Mouse (Mus musculus) lung, embryonic 16.5 days (tissue): Measurements from ENCODE around the gene Fgf12. TPM values are rescaled to one million over a fixed set of nuclear protein-coding genes. Genes with fewer than 3 reads are reported as not detected.
A peak's percentile ranks its signal among the peaks of the same experiment; 100 is the strongest.

Experiments
- microRNA counts: library from miRNA; unstranded; fragments of <30 nt; microRNA quantifications from one replicate; lab custom pipeline; 2016
- microRNA-seq: library from miRNA; unstranded; fragments of <30 nt; microRNA quantifications from one replicate; pipeline ENCODE4, GENCODE M21; 2016
- polyA plus RNA-seq: library from polyadenylated mRNA; unstranded; fragments of >200 nt; fragmentation: Nextera tagmentation; extraction: Ambion mirVana; gene quantifications from 2 replicates; pipeline ENCODE4 v1.2.1, GENCODE M21; 2015

Fgf12 gene
- polyA plus RNA-seq, 1 experiment from 2014 or later: 2.9 TPM

MicroRNAs encoded within 50 kb of the gene (microRNA counts, 519-probe panel; counts per million panel counts)
- microRNA mmu-miR-690 (lab: Ali Mortazavi, UCI): 1,318 counts per million, percentile 15 among the panel's probes with 10 or more counts

Small RNAs within 50 kb of the gene (microRNA-seq; reads per million reads assigned to microRNA genes)
- gene Mir690: not detected

Other genes with a start within 250 kb of the Fgf12 start
- 5.5 and 5.6 TPM in 2 replicates for gene Mb21d2, start 176.6 kb upstream of the Fgf12 start, polyA plus RNA-seq